Mouse (Mus musculus) left cerebral cortex, postnatal 4 days (tissue): ENCODE results near the gene Csmd2. TPM values are rescaled to one million over a fixed set of nuclear protein-coding genes. Genes with fewer than 3 reads are reported as not detected.
"Not testable (repeated sequence)": the region's sequence is repeated elsewhere in the genome, so short reads cannot be mapped to it uniquely, and the experiment has no call there.

ENCODE experiments used
- DNase-seq: peaks from one replicate; pipeline ENCODE4 v3.0.0-alpha.2; 2022
- intact Hi-C: fragments of 180-260 bp; cut with DNase I; formaldehyde crosslinking; loops from one replicate; pipeline ENCODE4 v1.15.1; 2025
- total RNA-seq, 2 experiments: library from RNA; stranded (reverse); gene quantifications; 2 replicates each; pipeline ENCODE4 v1.2.3; 2021

The Csmd2 gene
- total RNA-seq, 2 experiments from 2014 or later = 76.9 to 83.5 TPM

DNA sequence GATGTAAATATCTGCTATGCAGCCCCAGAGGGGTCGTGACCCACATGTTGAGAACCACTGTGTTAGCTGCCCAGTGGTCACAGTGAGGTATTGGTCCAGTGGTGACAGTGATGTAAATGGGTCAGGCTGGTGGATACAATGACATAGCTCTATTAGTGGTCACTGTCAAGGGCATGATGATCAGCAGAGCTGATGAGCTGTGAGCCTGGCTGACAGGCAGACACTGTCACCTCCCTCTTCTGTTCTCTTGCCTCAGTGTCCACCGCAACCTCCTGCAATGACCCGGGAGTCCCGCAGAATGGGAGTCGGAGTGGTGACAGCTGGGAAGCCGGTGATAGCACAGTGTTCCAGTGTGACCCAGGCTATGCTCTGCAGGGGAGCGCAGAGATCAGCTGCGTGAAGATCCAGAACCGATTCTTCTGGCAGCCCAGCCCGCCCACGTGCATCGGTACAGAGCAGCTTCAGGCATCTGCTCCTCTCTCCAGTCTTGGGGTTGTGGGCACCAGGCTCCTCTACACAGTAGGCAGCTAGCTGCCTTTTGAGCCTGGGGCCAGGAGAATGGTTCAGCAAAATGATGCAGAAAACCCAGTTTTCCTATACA, 461.3 kb downstream of the Csmd2 start:
- peak; percentile 59 for DNase-seq

DNA sequence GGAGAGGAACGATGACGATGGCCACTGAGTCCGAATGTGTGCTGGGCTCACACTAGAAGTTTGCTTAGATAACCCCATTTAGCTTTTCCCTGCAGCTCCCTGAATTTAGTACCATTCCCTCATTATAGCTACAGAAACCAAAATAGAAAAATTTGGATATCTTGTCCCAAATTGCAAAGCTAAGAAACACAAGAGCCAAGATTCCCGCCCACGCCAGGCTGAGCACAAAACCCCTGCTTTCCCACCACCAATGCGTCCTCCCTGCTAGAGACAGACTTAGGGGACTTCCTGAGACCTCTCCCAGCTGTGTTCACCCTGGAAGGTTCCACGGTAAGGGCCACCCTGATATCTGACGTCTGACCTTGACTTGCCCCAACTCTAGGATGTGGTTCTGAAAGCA, 462.5 kb downstream of the Csmd2 start:
- intact Hi-C loops = no loop called here
- no peak for DNase-seq

More for the DNA sequence above, 461.3 kb downstream of the Csmd2 start:
- intact Hi-C loops = no loop called here

DNA sequence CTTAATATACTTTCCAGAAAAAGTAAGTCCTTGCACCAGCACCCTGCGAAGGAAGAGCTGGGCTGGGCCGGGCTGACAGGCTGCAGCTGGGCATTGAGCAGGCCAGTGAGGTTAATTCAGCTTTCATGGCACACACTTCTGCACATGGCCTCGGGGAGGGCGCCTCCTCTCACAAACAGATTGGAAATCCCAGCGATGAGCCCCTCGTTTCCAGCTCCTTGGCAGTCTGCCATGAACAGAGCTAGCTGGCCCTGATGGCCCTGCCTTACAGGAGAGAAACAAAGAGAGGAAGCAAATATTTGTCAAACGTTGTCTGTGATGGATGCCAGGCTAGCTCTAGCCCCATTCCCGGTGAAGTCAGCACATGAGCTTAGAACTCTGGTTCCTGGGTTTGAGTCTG, 463.3 kb downstream of the Csmd2 start:
- intact Hi-C loops = no loop called here
- DNase-seq = peak; percentile 96

DNA sequence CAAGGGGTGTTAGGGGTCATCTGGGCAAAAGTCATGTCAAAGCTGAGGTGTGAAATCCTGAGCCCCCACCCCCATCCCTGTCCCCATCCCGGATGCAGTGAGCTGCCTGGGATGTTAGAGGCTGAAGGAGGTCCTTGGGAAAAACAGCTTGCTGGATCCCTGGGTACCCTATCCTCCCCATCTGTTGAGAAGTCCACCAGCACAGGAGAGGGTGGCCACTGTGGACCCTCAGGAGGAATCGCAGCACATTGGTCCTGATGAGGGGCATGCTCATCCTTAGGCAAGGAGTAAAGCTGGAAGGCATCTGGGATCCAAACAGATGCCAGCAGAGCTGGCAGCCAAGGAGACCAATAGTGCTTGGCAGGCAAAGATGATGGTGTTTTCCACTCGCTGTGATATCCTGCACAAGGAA, 463.7 kb downstream of the Csmd2 start:
- intact Hi-C loops = no loop called here

DNA sequence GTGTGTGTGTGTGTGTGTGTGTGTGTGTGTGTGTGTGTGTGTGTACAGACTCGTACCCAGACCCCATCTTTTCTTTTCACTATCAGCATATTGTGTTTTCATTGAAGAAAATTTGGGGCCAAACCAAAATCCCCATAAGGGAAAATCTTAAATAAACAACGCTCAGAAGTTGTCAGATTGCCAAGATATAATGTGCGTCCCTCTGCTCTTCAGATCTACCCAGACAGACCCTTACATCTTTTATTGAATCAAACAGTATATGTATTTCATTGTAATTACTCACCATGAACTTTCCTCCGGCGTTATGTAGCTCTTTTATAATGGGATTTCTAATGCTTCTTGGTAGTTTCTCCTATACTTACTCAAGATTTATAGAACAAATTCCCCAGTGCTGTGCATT, 479.1 kb downstream of the Csmd2 start:
- DNase-seq = no peak
- intact Hi-C loops = no loop called here

More for the DNA sequence above, 463.7 kb downstream of the Csmd2 start:
- peak; percentile 72 for DNase-seq

DNA sequence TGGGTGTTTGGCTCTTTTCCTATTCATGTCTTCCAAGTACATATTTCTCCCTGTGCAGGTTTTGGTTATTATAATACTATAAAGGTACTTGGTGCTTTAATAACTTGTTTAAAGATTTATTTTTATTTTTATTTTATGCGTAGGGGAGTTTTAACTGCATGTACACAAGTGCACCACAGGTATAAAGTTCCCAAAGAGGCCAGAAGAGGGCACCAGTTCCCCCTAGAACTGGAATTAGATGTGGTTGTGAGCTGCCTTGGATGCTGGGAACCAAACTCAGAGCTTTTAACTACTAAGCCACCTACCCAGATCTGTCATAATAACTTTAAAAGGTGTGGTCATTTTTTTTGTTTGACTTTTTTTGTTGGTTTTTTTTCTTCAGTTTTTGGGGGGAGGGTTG, 480.4 kb downstream of the Csmd2 start:
- DNase-seq = no peak
- intact Hi-C loops = no loop called here

DNA sequence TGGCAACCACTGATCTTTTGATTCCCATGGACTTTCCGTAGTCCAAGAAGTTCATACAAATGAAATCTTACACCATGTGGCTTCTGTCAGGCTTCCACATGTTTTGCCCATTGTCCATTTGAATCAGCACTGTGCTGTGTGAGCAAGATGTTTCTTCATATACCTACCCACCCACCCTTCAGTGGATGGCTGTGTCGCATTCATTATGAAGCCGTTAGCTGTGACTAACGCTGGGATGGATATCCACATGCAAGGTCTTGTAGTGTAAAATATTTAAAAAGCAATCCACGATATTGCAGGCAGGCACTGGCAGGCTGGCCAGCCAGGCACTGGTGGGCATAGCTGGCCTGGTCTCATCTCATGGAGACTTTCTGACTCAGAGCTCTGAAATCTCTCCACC, 488.6 kb downstream of the Csmd2 start:
- intact Hi-C loops = no loop called here
- DNase-seq = no peak

DNA sequence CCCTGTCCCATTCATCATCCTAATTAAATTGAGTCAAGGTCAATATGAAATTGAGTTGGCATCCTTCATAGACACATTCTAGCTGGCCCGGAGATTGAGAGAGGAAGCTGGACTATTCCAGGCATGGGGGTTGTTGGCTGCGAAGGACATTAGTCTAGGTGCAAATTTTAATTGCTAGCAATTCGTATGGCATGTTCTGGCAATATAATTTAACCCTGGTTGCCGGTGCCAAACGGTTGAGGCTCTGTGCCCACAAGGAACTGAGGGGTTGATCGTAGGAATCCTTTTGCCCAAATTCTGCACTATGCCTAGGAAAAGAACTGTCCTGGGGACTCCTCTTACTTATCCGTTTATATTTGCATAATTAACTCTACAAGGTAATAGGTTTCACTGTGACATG, 496.2 kb downstream of the Csmd2 start:
- intact Hi-C loops = no loop called here
- DNase-seq = peak; percentile 39

DNA sequence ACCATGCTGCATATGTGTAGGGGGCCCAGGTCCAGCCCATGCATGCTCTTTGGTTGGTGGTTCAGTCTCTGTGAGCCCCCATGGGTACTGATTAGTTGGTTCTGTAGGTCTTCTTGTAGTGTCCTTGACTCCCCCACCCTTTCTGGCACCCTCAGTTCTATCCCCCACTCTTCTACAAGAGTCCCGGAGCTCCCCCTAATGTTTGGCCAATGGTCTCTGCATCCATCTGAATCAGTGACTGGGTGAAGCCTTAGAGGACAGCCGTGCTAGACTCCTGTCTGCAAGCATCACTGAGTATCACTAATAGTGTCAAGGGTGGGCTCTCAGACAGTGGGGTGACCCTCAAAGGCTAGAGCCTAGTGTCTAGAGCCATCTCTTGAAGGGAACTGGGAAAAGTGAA, 497.0 kb downstream of the Csmd2 start:
- no peak for DNase-seq
- intact Hi-C loops = no loop called here

DNA sequence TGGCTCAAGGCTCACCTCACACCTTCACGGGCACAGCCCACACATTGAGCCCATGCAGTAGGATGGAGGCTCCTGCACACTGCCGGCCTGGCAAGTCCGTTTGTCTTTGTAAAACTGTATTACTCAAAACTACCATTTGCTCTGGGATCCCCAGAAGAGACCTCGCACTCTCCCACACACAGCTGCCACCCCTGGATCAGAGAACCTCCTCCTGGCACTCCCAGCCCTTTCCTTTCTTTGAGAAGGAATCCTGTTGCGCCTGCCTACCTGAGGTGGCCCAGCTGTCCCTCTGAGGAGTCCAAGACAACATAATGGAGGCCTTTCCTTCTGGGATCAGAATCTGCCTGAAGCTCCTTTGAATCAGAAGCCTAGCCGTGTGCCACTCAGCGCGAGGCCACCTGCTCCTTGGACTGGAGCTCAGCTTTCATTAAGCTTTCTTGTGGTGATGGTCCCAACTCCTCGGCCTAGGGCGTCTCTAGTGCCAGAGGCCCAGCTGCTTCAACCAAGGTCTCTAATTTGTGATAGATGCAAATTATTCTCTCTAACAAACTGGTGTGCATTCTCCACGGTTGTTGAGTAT, 502.0 kb downstream of the Csmd2 start:
- peak; percentile 63 for DNase-seq
- intact Hi-C loops = no loop called here

DNA sequence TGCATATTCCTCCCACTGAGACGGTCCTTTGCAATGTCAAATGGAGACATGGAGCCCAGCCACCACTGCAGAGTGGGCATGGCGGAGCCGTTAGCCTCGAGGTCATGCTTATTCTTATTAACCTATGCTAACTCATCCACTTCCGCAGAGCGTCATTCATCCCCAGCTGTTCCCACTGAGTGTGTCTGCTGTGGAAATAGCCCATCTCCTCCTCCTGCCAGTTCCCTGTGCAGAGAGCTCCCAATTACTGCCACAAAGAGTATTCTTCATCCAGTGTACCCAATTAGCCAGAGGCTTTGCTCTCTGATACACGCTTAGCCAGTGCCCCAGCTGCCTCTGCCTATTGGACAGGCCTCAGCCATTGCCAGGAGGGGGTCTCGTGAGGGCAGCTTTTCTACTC, 504.4 kb downstream of the Csmd2 start:
- DNase-seq = no peak
- intact Hi-C loops = no loop called here

DNA sequence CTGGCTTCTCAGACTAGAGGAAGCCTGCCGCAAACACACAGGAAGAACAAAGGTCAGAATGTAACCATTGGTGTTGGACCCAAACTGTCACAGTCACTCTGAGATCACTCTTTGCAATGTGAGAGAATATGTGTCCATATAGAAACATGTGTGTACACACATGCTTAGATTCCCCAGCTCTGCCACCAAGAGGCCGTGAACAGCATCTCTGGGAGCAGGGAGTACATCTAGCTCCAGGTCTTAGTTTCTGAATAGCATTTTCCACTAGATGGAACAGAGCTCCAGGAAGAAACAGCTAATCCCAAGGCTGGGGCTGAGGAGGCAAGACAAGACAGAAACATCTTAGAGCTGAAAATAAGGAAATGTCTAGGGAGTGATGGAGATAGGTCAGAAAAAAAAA, 512.3 kb downstream of the Csmd2 start:
- DNase-seq = no peak
- intact Hi-C loops = no loop called here

DNA sequence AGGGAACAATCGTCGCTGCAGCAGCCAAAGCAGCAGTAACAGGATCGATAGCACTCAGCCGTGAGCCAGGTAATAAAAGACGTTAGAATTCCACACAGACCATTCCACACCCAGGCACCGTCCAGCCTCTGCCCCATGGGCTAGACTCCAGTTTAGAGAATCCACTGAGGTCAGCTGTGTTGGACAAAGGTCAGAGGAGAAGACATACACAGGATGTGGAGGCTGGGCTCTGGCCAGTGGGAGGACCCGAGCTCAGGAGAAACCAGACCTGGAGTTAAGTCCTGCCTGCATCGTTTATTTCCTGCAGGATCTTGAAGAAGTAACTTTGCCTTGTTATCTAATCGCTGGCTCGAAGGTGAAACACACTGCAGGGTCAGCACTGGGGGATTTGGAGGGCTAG, 519.2 kb downstream of the Csmd2 start:
- DNase-seq = no peak
- intact Hi-C loops = no loop called here

DNA sequence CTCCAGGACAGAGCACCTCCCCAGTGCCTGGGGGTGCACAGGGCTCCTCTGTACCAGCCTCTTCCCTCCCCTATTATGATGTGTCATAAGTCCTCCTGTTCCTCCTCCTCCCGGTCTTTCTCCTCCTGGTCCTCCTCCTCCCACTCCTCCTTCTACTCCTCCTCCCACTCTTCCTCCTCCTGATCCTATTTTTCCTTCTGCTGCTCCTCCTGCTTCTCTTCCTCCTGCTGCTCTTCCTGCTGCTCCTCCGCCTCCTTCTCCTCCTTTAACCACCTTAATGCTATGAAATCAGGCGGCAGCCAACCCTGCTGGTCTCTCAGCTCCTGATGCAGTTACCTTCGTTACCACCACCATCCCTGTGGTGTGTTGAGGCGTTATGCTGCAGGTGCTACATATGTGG, 522.2 kb downstream of the Csmd2 start:
- no peak for DNase-seq
- intact Hi-C loops = no loop called here

DNA sequence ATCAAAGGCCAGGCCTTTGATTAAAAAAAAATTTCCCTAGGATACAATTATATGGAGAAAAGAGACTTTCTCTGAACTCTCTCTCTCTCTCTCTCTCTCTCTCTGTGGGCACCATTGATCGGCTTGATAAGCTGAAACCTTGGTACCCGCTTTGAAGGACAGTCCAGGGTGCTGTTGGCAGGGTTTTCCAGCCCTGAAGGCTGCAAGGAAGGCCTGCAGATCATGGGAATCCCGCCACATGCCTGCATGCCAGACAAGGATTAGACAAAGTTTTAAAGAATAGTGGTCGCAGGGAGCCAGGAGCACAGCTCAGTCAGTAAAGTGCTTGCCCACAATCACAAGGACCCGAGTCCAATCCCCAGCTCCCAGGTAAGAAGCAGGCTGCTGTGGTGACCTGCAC, 526.8 kb downstream of the Csmd2 start:
- DNase-seq = no peak
- intact Hi-C loops = no loop called here

DNA sequence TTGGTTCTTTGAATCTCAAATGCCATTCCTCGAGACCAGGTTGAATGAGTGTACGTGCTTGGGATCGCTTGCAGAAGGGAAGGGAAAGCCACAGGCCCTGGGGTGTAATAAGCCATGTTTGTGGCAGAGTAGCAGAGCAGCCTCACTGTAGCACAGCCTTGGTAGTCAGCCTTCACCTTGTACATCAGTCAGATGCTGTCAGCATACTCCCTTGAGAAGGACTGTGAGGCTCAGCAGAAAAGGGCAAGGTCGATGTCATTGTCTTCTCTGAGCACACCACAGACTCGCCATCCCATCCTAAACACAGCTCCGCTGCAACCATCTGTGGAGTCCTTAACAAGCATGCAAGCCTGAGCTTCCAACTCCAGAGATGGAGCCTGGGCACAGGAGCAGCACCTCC, 533.6 kb downstream of the Csmd2 start:
- DNase-seq = no peak
- intact Hi-C loops = no loop called here

DNA sequence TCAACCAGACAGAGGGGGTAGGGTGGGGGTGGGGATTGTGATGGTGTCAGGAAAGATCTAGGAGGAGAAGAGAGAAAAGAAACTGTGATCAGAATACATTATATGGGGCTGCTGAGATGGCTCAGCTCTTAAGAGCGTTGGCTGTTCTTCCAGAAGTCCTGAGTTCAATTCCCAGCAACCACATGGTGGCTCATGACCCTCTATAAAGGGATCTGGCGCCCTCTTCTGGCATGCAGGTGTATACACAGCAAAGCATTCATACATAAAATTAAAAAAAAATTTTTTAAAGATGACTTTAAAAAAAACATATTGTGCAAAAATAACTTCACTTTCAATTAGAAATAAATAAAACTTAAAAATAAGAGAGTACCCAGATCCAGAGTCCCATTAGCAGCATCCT, 555.7 kb downstream of the Csmd2 start:
- intact Hi-C loops = no loop called here
- DNase-seq = peak; percentile 58

DNA sequence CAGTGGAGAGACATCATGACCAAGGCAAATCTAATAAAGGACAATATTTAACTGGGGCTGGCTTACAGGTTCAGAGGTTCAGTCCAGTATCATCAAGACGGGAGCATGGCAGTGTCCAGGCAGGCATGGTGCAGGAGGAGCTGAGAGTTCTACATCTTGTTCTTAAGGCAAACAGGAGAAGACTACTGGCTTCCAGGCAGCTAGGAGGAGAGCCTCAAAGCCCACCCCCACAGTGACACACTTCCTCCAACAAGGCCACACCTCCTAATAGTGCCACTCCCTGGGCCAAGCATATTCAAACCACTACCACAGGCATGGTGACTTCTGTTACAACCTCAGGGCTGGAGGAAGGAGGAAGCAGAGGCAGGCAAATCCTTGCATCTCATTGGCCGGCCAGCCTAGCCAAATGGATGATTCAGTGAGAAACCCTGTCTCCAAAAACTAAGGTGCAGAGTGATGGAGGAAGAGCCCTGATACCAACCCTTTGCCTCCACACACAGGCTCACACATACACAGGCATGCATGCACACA, 556.4 kb downstream of the Csmd2 start:
- intact Hi-C loops = not testable (repeated sequence)

DNA sequence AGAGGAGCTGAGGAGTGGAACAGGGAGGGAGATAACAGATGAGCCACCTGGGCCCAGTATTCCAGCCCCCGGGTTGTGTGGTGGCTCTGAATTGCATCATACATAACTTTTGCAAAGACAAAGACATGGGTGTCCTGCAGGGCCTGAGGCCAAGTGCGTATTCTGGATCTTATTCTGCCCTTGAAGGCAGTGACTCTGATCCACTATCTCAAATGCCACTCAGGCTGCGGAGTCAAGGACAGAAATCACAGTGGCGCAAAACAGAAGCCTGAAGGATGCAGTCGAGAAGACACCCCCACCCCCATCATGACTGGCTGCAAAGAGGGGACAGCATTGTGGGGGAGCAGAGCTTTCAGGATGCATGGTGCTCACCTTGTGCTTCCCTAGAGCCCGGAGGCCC, 563.1 kb downstream of the Csmd2 start:
- no peak for DNase-seq
- intact Hi-C loops = no loop called here

More for the DNA sequence above, 556.4 kb downstream of the Csmd2 start:
- DNase-seq = not testable (repeated sequence)

DNA sequence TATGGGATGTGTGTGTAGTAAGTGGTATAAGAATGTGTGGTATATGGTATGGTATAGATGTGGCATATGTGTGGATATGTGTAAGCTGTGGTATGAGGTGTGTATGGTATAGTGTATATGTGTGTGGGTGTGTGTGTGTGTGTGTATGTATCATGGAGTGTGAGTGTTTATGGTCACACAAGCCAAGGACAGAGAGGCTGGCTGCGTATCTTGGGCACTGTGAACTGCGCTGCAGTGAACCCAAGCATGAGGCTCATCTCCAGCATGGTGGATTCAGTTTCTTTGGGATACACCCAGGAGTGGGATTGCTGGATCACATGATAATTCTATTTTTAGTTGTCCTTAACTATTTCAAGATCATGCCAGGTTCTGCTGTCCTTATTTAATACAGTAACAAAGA, 566.5 kb downstream of the Csmd2 start:
- intact Hi-C loops = no loop called here
- DNase-seq = no peak

DNA sequence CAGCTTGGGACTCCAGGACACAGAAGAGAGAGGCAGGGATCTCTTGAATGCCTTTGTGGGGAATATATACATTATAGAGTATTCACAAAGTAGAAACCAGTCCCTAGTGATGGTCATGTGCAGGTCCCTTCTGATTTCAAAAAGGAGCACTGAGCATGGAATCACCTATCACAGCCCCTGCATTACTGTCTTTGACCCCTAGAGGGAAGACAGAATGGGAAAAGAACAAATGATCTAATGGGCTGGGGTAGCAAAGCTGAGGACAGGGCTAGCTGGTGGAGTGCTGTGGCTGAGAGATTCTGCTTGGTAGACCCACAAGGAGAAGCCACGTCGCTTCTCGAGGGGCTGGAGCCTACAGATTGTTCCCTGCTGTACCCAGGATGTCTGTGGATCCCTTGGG, 572.7 kb downstream of the Csmd2 start:
- intact Hi-C loops = no loop called here
- no peak for DNase-seq

DNA sequence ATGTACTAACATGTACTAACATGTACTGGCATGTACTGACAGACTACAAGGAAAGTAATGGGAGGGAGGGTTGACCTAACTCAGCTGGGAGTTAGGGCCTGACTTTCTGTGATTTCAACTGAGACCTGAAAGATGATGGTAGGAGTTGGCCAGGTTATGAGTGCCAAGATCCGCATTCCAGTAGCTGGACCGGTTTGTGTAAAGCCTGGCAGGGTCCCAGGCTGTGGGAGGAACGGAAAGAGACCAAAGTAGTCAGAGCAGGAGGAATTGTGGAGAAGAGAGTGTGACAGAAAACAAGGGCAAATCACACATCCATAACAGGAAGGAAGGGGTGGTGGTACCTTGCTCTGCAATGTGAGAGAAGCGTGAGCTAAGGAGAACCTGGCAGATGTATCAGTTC, 588.2 kb downstream of the Csmd2 start:
- intact Hi-C loops = no loop called here
- DNase-seq = no peak

DNA sequence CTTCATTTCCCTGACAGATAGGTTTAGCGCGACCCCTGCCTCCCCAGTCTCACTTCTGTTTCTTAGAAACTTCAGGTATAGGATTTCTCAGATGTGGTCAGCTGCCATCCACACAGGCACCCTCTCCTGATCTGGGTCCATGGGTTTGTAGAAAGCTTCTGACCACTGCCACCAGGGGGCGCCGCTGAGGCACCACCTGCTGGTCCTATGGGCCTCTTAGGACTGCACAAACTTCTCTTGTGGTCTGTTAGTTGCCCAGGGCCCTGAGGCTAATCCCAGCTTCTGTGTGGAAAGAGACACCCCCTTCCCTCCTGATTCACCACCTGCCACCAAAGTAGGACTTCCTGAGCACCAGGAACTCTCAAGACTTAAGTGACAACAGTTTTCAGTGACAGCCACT, 591.5 kb downstream of the Csmd2 start:
- no peak for DNase-seq
- intact Hi-C loops = no loop called here
